Mouse (Mus musculus): Measurements from ENCODE around the gene Rnf145.

- TF ChIP-seq CTCF (IDR thresholded peaks at IDR 0.05; ENCODE audit: extremely low read depth, insufficient read length, insufficient replicate concordance, low read depth, low read length), result no peak
- no peak for TF ChIP-seq POLR2A (IDR thresholded peaks at IDR 0.05; ENCODE audit: low read depth, low read length)
Measured at GRCm38 (mm10) chr11:44554339-44554738, 35.6 kb downstream of the Rnf145 start.
